Mouse (Mus musculus) limb, embryonic 15.5 days (tissue): ENCODE data around the gene Calr4. TPM values are rescaled to one million over a fixed set of nuclear protein-coding genes. Genes with fewer than 3 reads are reported as not detected.

Source experiments
- ATAC-seq: fragments of 200-750 bp; cut with Nextera tagmentation; 2 replicates; pipeline ENCODE4 v1.8.0; 2017; ENCODE audit warnings: low read depth, moderate TSS enrichment; ENCODE audit not compliant: insufficient number of reproducible peaks, low FRiP score, low TSS enrichment
- H3K27ac ChIP-seq: fragments of 300-500 bp; sonication (generic); 2 replicates; pipeline ENCODE4 v1.5.1; 2015; ENCODE audit warnings: moderate library complexity, mild to moderate bottlenecking, inconsistent platforms
- H3K27me3 ChIP-seq: fragments of 300-500 bp; sonication (generic); 2 replicates; pipeline ENCODE4 v1.6.1; 2015; ENCODE audit warnings: inconsistent platforms
- H3K36me3 ChIP-seq: fragments of 300-500 bp; sonication (generic); 2 replicates; pipeline ENCODE4 v1.6.1; 2015; ENCODE audit warnings: inconsistent platforms
- H3K4me1 ChIP-seq: fragments of 300-500 bp; sonication (generic); 2 replicates; pipeline ENCODE4 v1.6.1; 2015; ENCODE audit warnings: inconsistent platforms
- H3K4me2 ChIP-seq: fragments of 300-500 bp; sonication (generic); 2 replicates; pipeline ENCODE4 v1.6.1; 2015; ENCODE audit warnings: mild to moderate bottlenecking, inconsistent platforms
- H3K4me3 ChIP-seq: fragments of 300-500 bp; sonication (generic); 2 replicates; pipeline ENCODE4 v1.5.1; 2015; ENCODE audit warnings: mild to moderate bottlenecking, inconsistent platforms
- H3K9ac ChIP-seq: fragments of 300-500 bp; sonication (generic); 2 replicates; pipeline ENCODE4 v1.6.1; 2015; ENCODE audit warnings: inconsistent platforms
- H3K9me3 ChIP-seq: fragments of 300-500 bp; sonication (generic); 2 replicates; pipeline ENCODE4 v1.6.1; 2016; ENCODE audit warnings: inconsistent platforms
- WGBS: fragments of 180-500 bp; shearing (Covaris S2); methylation state at CpG from one replicate; pipeline ENCODE4 v1.1.7; 2015; 5-methylcytosine and 5-hydroxymethylcytosine counted together
- polyA plus RNA-seq: library from polyadenylated mRNA; unstranded; fragments of >200 nt; fragmentation: Nextera tagmentation; extraction: Ambion mirVana; gene quantifications from 2 replicates; pipeline ENCODE4 v1.2.1, GENCODE M21; 2015

Gene Calr4
- polyA plus RNA-seq, 1 experiment from 2014 or later: 0.09 TPM

DNA sequence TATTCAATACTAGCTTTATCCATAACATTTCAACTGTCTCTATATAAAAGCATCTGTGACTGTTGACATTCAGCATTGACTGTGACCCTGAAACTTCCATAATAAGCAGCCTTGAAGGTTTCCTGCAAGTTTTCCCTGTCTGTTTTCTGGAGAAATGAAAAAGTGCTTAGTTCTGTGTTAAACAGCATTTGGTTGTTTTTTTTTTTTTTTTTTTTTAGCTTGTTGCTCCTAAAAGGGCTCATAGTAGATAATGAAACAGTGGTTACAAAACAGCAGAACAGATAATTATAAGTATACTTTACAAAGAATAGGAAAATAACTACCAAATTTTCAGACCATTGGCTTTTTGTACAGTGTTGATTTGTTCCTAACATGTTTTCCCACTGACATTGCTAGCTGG, 60.3 kb downstream of the Calr4 start:
- Histone ChIP-seq H3K27me3 (no peaks in the 10 kb centered on the region), H3K36me3 (no peaks in the 10 kb centered on the region), H3K9me3 (no peaks in the 10 kb centered on the region), H3K27ac (no peak overlapping the region), H3K9ac (no peak overlapping the region), H3K4me3 (no peak overlapping the region), H3K4me1 (no peaks in the 10 kb centered on the region), H3K4me2 (no peak overlapping the region)
- ATAC-seq: no peak

- Histone ChIP-seq H3K9me3 (no peaks in the 10 kb centered on the region), H3K9ac (no peak overlapping the region), H3K4me2 (no peak overlapping the region), H3K4me1 (no peaks in the 10 kb centered on the region), H3K27me3 (no peaks in the 10 kb centered on the region), H3K36me3 (no peaks in the 10 kb centered on the region), H3K4me3 (no peak overlapping the region), H3K27ac (no peak overlapping the region)
- no peak for ATAC-seq
- WGBS: 75% methylated on average over 2 of the region's 2 CpGs
These were observed 62.2 kb downstream of the Calr4 start for GRCm38 (mm10) chr4:109296510-109296909.

DNA sequence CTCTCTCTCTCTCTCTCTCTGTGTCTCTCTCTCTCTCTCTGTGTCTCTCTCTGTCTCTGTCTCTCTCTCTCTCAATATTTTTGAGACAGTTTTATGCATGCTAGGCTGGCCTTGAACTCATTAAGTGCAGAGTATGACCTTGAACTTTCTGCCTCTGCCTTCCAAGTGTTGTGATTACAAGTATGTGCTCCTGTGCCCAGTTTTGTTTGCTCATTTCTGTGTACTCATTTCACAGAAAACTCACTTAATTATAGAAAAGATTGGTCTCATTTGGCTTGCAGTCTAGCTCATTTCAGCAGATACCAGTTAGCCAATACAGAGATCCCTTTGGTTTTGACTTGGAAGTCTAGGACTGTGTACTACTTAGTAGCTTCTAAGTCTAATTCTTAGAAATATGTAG, 64.9 kb downstream of the Calr4 start:
- H3K4me2 ChIP-seq: no peak overlapping the region
- no peak for ATAC-seq
- no peak overlapping the region for H3K4me3 ChIP-seq
- no peaks in the 10 kb centered on the region for H3K27me3 ChIP-seq
- no peaks in the 10 kb centered on the region for H3K36me3 ChIP-seq
- H3K9me3 ChIP-seq: no peaks in the 10 kb centered on the region
- H3K27ac ChIP-seq: no peak overlapping the region
- no peaks in the 10 kb centered on the region for H3K4me1 ChIP-seq
- H3K9ac ChIP-seq: no peak overlapping the region

Other genes with a start within 250 kb of the Calr4 start
- gene Nrd1, start 233.8 kb upstream of the Calr4 start, polyA plus RNA-seq: 66.5 and 73.4 TPM in 2 replicates
- 62.1 and 63.8 TPM in 2 replicates for gene Osbpl9, start 32.2 kb upstream of the Calr4 start, polyA plus RNA-seq
- gene Eps15, start 45.8 kb downstream of the Calr4 start, polyA plus RNA-seq: 37.5 and 40.1 TPM in 2 replicates
- 3.2 and 4.0 TPM in 2 replicates for gene Ttc39a, start 172.1 kb downstream of the Calr4 start, polyA plus RNA-seq